Mouse (Mus musculus): ENCODE measurements at regions not wholly inside any gene's neighbourhood (a gene's known extent, or its start where the extent isn't known, plus 50 kb on each side); places are given as distances from the start of the nearest gene placed in this dataset.

GRCm38 (mm10) chr4:45593435-45593991 is 61.2 kb upstream of the Shb start:
- DNase-seq (no peak), ATAC-seq (ENCODE audit: low FRiP score, low TSS enrichment) (no peak)
- peaks cover 4% of the 10 kb centered on the region; the same call in 1 of the 2 replicates for H3K27me3 ChIP-seq (ENCODE audit: control insufficient read depth, insufficient read depth, low read length)
- H3K9ac ChIP-seq (replicated peaks; ENCODE audit: low read length): no peak overlapping the region
- H3K4me1 ChIP-seq (ENCODE audit: control insufficient read depth, insufficient read depth, low read length): peaks cover 11% of the 10 kb centered on the region
- no peaks in the 10 kb centered on the region for H3K9me3 ChIP-seq (ENCODE audit: control insufficient read depth, low read length)
- H3K4me3 ChIP-seq (replicated peaks; ENCODE audit: low read depth, low read length): no peak overlapping the region
- no peak overlapping the region for H3K27ac ChIP-seq (replicated peaks; ENCODE audit: low read depth, low read length)
- H3K36me3 ChIP-seq (ENCODE audit: control insufficient read depth, insufficient read depth, low read length): no peaks in the 10 kb centered on the region
- WGBS: 90% methylated on average over 3 of the region's 3 CpGs
- no peak overlapping the region for H3K4me2 ChIP-seq (ENCODE audit: low read length)

GRCm38 (mm10) chr4:45592766-45593165 is 60.5 kb upstream of the Shb start:
- H3K4me3 ChIP-seq (replicated peaks; ENCODE audit: low read depth, low read length): no peak overlapping the region
- H3K9me3 ChIP-seq (ENCODE audit: control insufficient read depth, low read length): no peaks in the 10 kb centered on the region
- H3K36me3 ChIP-seq (ENCODE audit: control insufficient read depth, insufficient read depth, low read length): no peaks in the 10 kb centered on the region
- H3K27ac ChIP-seq (replicated peaks; ENCODE audit: low read depth, low read length): no peak overlapping the region
- no peak overlapping the region for H3K4me2 ChIP-seq (ENCODE audit: low read length)
- H3K27me3 ChIP-seq (ENCODE audit: control insufficient read depth, insufficient read depth, low read length): peaks cover 4% of the 10 kb centered on the region; the same call in 1 of the 2 replicates
- peaks cover 11% of the 10 kb centered on the region for H3K4me1 ChIP-seq (ENCODE audit: control insufficient read depth, insufficient read depth, low read length)
- WGBS: 37% methylated on average over 2 of the region's 2 CpGs
- ATAC-seq (ENCODE audit: low FRiP score, low TSS enrichment) (no peak), DNase-seq (no peak)
- no peak overlapping the region for H3K9ac ChIP-seq (replicated peaks; ENCODE audit: low read length)

- peaks cover 8% of the 10 kb centered on the region; the same call in 1 of the 2 replicates for H3K27me3 ChIP-seq (ENCODE audit: control insufficient read depth, insufficient read depth, low read length)
- peaks cover 11% of the 10 kb centered on the region for H3K4me1 ChIP-seq (ENCODE audit: control insufficient read depth, insufficient read depth, low read length)
- WGBS: 3% methylated on average over 23 of the region's 23 CpGs
- peak overlapping the region; percentile 50 for H3K4me2 ChIP-seq (ENCODE audit: low read length)
- no peak overlapping the region for H3K9ac ChIP-seq (replicated peaks; ENCODE audit: low read length)
- no peak overlapping the region for H3K27ac ChIP-seq (replicated peaks; ENCODE audit: low read depth, low read length)
- no peaks in the 10 kb centered on the region for H3K36me3 ChIP-seq (ENCODE audit: control insufficient read depth, insufficient read depth, low read length)
- DNase-seq: peak; percentile 39
- peak overlapping the region; percentile 5; the same call in 1 of the 2 replicates for H3K4me3 ChIP-seq (replicated peaks; ENCODE audit: low read depth, low read length)
- ATAC-seq (ENCODE audit: low FRiP score, low TSS enrichment): no peak
- no peaks in the 10 kb centered on the region for H3K9me3 ChIP-seq (ENCODE audit: control insufficient read depth, low read length)
Measured at GRCm38 (mm10) chr4:45591405-45592315, 59.4 kb upstream of the Shb start.

- DNase-seq (no peak), ATAC-seq (ENCODE audit: low FRiP score, low TSS enrichment) (no peak)
- WGBS: 3% methylated on average over 2 of the region's 2 CpGs
Measured at GRCm38 (mm10) chr4:45590836-45591235, 58.6 kb upstream of the Shb start.

GRCm38 (mm10) chr4:45588322-45588721 is 56.1 kb upstream of the Shb start:
- WGBS: 18% methylated on average over 3 of the region's 3 CpGs
- DNase-seq (no peak), ATAC-seq (ENCODE audit: low FRiP score, low TSS enrichment) (no peak)
- Histone ChIP-seq H3K4me2 (ENCODE audit: low read length) (no peak overlapping the region), H3K4me1 (ENCODE audit: control insufficient read depth, insufficient read depth, low read length) (peaks cover 11% of the 10 kb centered on the region), H3K9me3 (ENCODE audit: control insufficient read depth, low read length) (no peaks in the 10 kb centered on the region), H3K36me3 (ENCODE audit: control insufficient read depth, insufficient read depth, low read length) (no peaks in the 10 kb centered on the region), H3K9ac (replicated peaks; ENCODE audit: low read length) (no peak overlapping the region), H3K27ac (replicated peaks; ENCODE audit: low read depth, low read length) (no peak overlapping the region), H3K27me3 (ENCODE audit: control insufficient read depth, insufficient read depth, low read length) (peaks cover 8% of the 10 kb centered on the region), H3K4me3 (replicated peaks; ENCODE audit: low read depth, low read length) (no peak overlapping the region)

More at GRCm38 (mm10) chr4:45590836-45591235, 58.6 kb upstream of the Shb start:
- Histone ChIP-seq H3K4me2 (ENCODE audit: low read length) (peak overlapping the region; percentile 50), H3K36me3 (ENCODE audit: control insufficient read depth, insufficient read depth, low read length) (no peaks in the 10 kb centered on the region), H3K27me3 (ENCODE audit: control insufficient read depth, insufficient read depth, low read length) (peaks cover 8% of the 10 kb centered on the region), H3K9ac (replicated peaks; ENCODE audit: low read length) (no peak overlapping the region), H3K4me3 (replicated peaks; ENCODE audit: low read depth, low read length) (no peak overlapping the region), H3K4me1 (ENCODE audit: control insufficient read depth, insufficient read depth, low read length) (peaks cover 11% of the 10 kb centered on the region), H3K9me3 (ENCODE audit: control insufficient read depth, low read length) (no peaks in the 10 kb centered on the region), H3K27ac (replicated peaks; ENCODE audit: low read depth, low read length) (no peak overlapping the region)

GRCm38 (mm10) chr4:45587202-45587601 is 54.9 kb upstream of the Shb start:
- no peak for DNase-seq
- H3K27ac ChIP-seq (replicated peaks; ENCODE audit: low read depth, low read length): no peak overlapping the region
- no peaks in the 10 kb centered on the region for H3K36me3 ChIP-seq (ENCODE audit: control insufficient read depth, insufficient read depth, low read length)
- H3K27me3 ChIP-seq (ENCODE audit: control insufficient read depth, insufficient read depth, low read length): peaks cover 8% of the 10 kb centered on the region
- no peaks in the 10 kb centered on the region for H3K9me3 ChIP-seq (ENCODE audit: control insufficient read depth, low read length)
- no peak overlapping the region for H3K4me3 ChIP-seq (replicated peaks; ENCODE audit: low read depth, low read length)
- H3K4me1 ChIP-seq (ENCODE audit: control insufficient read depth, insufficient read depth, low read length): peaks cover 11% of the 10 kb centered on the region
- H3K4me2 ChIP-seq (ENCODE audit: low read length): no peak overlapping the region
- WGBS: 71% methylated on average over 2 of the region's 2 CpGs
- ATAC-seq (ENCODE audit: low FRiP score, low TSS enrichment): no peak
- H3K9ac ChIP-seq (replicated peaks; ENCODE audit: low read length): no peak overlapping the region

- Histone ChIP-seq H3K36me3 (ENCODE audit: control insufficient read depth, insufficient read depth, low read length) (no peaks in the 10 kb centered on the region), H3K27ac (replicated peaks; ENCODE audit: low read depth, low read length) (no peak overlapping the region), H3K4me3 (replicated peaks; ENCODE audit: low read depth, low read length) (no peak overlapping the region), H3K4me2 (ENCODE audit: low read length) (no peak overlapping the region), H3K9ac (replicated peaks; ENCODE audit: low read length) (no peak overlapping the region), H3K27me3 (ENCODE audit: control insufficient read depth, insufficient read depth, low read length) (peaks cover 8% of the 10 kb centered on the region), H3K4me1 (ENCODE audit: control insufficient read depth, insufficient read depth, low read length) (peaks cover 3% of the 10 kb centered on the region), H3K9me3 (ENCODE audit: control insufficient read depth, low read length) (no peaks in the 10 kb centered on the region)
- ATAC-seq (ENCODE audit: low FRiP score, low TSS enrichment): no peak
- DNase-seq: no peak
- 36% methylated on average over 2 of the region's 2 CpGs for WGBS
Measured at GRCm38 (mm10) chr4:45586310-45586709, 54.0 kb upstream of the Shb start.

GRCm38 (mm10) chr4:45585188-45585820 is 53.0 kb upstream of the Shb start:
- Histone ChIP-seq H3K27me3 (ENCODE audit: control insufficient read depth, insufficient read depth, low read length) (peaks cover 7% of the 10 kb centered on the region), H3K4me3 (replicated peaks; ENCODE audit: low read depth, low read length) (no peak overlapping the region), H3K27ac (replicated peaks; ENCODE audit: low read depth, low read length) (no peak overlapping the region), H3K4me1 (ENCODE audit: control insufficient read depth, insufficient read depth, low read length) (no peaks in the 10 kb centered on the region), H3K9me3 (ENCODE audit: control insufficient read depth, low read length) (no peaks in the 10 kb centered on the region), H3K4me2 (ENCODE audit: low read length) (no peak overlapping the region), H3K36me3 (ENCODE audit: control insufficient read depth, insufficient read depth, low read length) (no peaks in the 10 kb centered on the region), H3K9ac (replicated peaks; ENCODE audit: low read length) (no peak overlapping the region)
- ATAC-seq (ENCODE audit: low FRiP score, low TSS enrichment) (no peak), DNase-seq (no peak)
- WGBS: 61% methylated on average over 8 of the region's 8 CpGs
